Mouse (Mus musculus): ENCODE measurements around the gene Snorc. TPM values are rescaled to one million over a fixed set of nuclear protein-coding genes. Genes with fewer than 3 reads are reported as not detected.

The Snorc gene
- polyA plus RNA-seq, 1 experiment from 2014 or later: not detected

DNA sequence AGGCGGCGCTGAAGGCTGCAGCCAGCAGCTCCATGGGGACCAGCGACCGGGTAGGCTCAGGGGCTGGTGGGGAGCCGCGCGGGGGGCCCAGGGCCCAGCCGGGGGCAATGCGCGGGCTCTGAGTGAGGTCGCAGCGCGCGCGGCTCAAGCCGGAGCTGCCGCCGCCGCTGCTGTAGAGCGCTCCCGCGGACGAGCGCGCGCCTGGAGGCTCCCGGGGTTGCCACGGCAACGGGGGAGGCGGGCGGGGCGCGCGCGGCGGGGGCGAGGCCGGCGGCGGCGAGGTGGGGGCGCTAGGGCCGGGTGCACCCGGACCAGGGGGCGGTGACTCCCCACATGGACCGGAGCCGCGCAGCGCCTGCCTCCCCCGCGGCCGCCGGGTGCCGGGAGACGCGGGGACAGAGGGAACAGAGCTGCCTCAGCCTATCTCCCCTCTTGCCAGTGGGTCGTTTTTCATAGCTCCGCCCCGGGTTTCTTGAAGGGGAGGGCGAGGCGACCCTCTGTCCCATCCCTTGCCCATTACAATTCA is 40.2 kb downstream of the Snorc start:
- WGBS: 1% methylated on average over 60 of the region's 61 CpGs
- Histone ChIP-seq H3K9me3 (ENCODE audit: low read depth, low read length) (no peaks in the 10 kb centered on the region), H3K4me2 (peak overlapping the region; percentile 99), H3K27me3 (ENCODE audit: insufficient read depth, low read length) (peaks cover 36% of the 10 kb centered on the region), H3K27ac (ENCODE audit: low read depth) (no peak overlapping the region), H3K4me3 (ENCODE audit: low read depth, low read length) (peak overlapping the region; percentile 66), H3K36me3 (ENCODE audit: insufficient read depth) (no peaks in the 10 kb centered on the region), H3K9ac (peak overlapping the region; percentile 50), H3K4me1 (ENCODE audit: insufficient read depth) (peaks cover 5% of the 10 kb centered on the region; the same call in 1 of the 2 replicates)
- no peak for TF ChIP-seq CTCF (IDR thresholded peaks at IDR 0.05; ENCODE audit: low read depth)
- peak; percentile 79 for DNase-seq
- ATAC-seq (ENCODE audit: insufficient read depth): peak; percentile 84

GRCm38 (mm10) chr1:87510845-87511244 is 40.8 kb downstream of the Snorc start:
- H3K4me3 ChIP-seq (ENCODE audit: low read depth, low read length): peak overlapping the region; percentile 66; the same call in 1 of the 2 replicates
- peaks cover 36% of the 10 kb centered on the region for H3K27me3 ChIP-seq (ENCODE audit: insufficient read depth, low read length)
- peaks cover 5% of the 10 kb centered on the region; the same call in 1 of the 2 replicates for H3K4me1 ChIP-seq (ENCODE audit: insufficient read depth)
- 14% methylated on average over 5 of the region's 5 CpGs for WGBS
- no peak for ATAC-seq (ENCODE audit: insufficient read depth)
- H3K36me3 ChIP-seq (ENCODE audit: insufficient read depth): no peaks in the 10 kb centered on the region
- H3K4me2 ChIP-seq: peak overlapping the region; percentile 99
- no peak overlapping the region for H3K27ac ChIP-seq (ENCODE audit: low read depth)
- no peaks in the 10 kb centered on the region for H3K9me3 ChIP-seq (ENCODE audit: low read depth, low read length)
- no peak for TF ChIP-seq CTCF (IDR thresholded peaks at IDR 0.05; ENCODE audit: low read depth)
- H3K9ac ChIP-seq: no peak overlapping the region
- no peak for DNase-seq

GRCm38 (mm10) chr1:87520467-87520866 is 50.4 kb downstream of the Snorc start:
- H3K4me3 ChIP-seq (ENCODE audit: low read depth, low read length): no peak overlapping the region
- 0 out of 2 replicates have a peak overlapping the region, but pooled peaks have one; percentile 12 for H3K4me2 ChIP-seq
- DNase-seq (no peak), ATAC-seq (ENCODE audit: insufficient read depth) (no peak)
- TF ChIP-seq CTCF (IDR thresholded peaks at IDR 0.05; ENCODE audit: low read depth): no peak
- H3K9me3 ChIP-seq (ENCODE audit: low read depth, low read length): no peaks in the 10 kb centered on the region
- no peaks in the 10 kb centered on the region for H3K36me3 ChIP-seq (ENCODE audit: insufficient read depth)
- no peaks in the 10 kb centered on the region for H3K4me1 ChIP-seq (ENCODE audit: insufficient read depth)
- no peaks in the 10 kb centered on the region for H3K27me3 ChIP-seq (ENCODE audit: insufficient read depth, low read length)
- H3K9ac ChIP-seq: no peak overlapping the region
- no peak overlapping the region for H3K27ac ChIP-seq (ENCODE audit: low read depth)

DNA sequence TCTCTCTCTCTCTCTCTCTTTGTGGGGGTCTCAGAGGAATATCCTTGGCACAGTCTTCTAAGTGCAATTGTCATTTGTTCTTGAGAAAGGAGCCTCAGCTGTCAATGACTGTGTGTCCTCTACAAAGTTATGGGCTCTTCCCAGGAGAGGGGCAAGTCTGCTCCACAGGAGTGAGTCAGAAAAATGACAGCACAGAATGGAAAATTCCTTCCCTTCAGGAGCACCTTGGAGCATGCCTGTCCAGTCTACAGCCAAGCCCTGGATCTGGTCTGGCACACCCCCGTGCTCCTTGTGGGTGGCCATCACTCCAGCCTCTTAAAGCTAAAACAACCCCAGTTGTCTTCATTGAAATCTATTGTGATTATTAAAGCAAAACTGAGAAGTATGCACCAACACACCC is 51.5 kb downstream of the Snorc start:
- no peak for ATAC-seq (ENCODE audit: insufficient read depth)
- WGBS: 67% methylated on average over 1 of the region's 1 CpGs
- no peak for DNase-seq

GRCm38 (mm10) chr1:87525041-87525440 is 55.0 kb downstream of the Snorc start:
- no peaks in the 10 kb centered on the region for H3K27me3 ChIP-seq (ENCODE audit: insufficient read depth, low read length)
- no peaks in the 10 kb centered on the region for H3K36me3 ChIP-seq (ENCODE audit: insufficient read depth)
- no peaks in the 10 kb centered on the region for H3K4me1 ChIP-seq (ENCODE audit: insufficient read depth)
- H3K4me3 ChIP-seq (ENCODE audit: low read depth, low read length): no peak overlapping the region
- no peak overlapping the region for H3K4me2 ChIP-seq
- no peak for TF ChIP-seq CTCF (IDR thresholded peaks at IDR 0.05; ENCODE audit: low read depth)
- H3K9me3 ChIP-seq (ENCODE audit: low read depth, low read length): no peaks in the 10 kb centered on the region
- no peak overlapping the region for H3K9ac ChIP-seq
- no peak for ATAC-seq (ENCODE audit: insufficient read depth)
- no peak for DNase-seq
- WGBS: 84% methylated on average over 7 of the region's 7 CpGs
- H3K27ac ChIP-seq (ENCODE audit: low read depth): no peak overlapping the region

More for the DNA sequence above, 51.5 kb downstream of the Snorc start:
- no peaks in the 10 kb centered on the region for H3K9me3 ChIP-seq (ENCODE audit: low read depth, low read length)
- no peak overlapping the region for H3K27ac ChIP-seq (ENCODE audit: low read depth)
- TF ChIP-seq CTCF (IDR thresholded peaks at IDR 0.05; ENCODE audit: low read depth): no peak
- H3K4me3 ChIP-seq (ENCODE audit: low read depth, low read length): no peak overlapping the region
- H3K36me3 ChIP-seq (ENCODE audit: insufficient read depth): no peaks in the 10 kb centered on the region
- H3K4me2 ChIP-seq: no peak overlapping the region
- H3K4me1 ChIP-seq (ENCODE audit: insufficient read depth): no peaks in the 10 kb centered on the region
- H3K27me3 ChIP-seq (ENCODE audit: insufficient read depth, low read length): no peaks in the 10 kb centered on the region
- no peak overlapping the region for H3K9ac ChIP-seq

Other genes starting within 250 kb of the Snorc start
- 0.11 TPM in 1 of 2 replicates, not detected in the other for gene Efhd1, start 205.9 kb upstream of the Snorc start, polyA plus RNA-seq (2014; fragmentation: Nextera tagmentation; extraction: Ambion mirVana)
- gene Gigyf2, start 143.3 kb upstream of the Snorc start, polyA plus RNA-seq (2014; fragmentation: Nextera tagmentation; extraction: Ambion mirVana): 46.7 and 49.6 TPM in 2 replicates
- 2.1 and 2.3 TPM in 2 replicates for gene Kcnj13, start 75.5 kb upstream of the Snorc start, polyA plus RNA-seq (2014; fragmentation: Nextera tagmentation; extraction: Ambion mirVana)
- gene Neu2, start 39.6 kb downstream of the Snorc start, polyA plus RNA-seq (2014; fragmentation: Nextera tagmentation; extraction: Ambion mirVana): 0.91 and 1.7 TPM in 2 replicates
- gene Ngef, start 103.6 kb downstream of the Snorc start, polyA plus RNA-seq (2014; fragmentation: Nextera tagmentation; extraction: Ambion mirVana): 1.1 and 1.5 TPM in 2 replicates
- 9.3 and 11.2 TPM in 2 replicates for gene Inpp5d, start 150.0 kb downstream of the Snorc start, polyA plus RNA-seq (2014; fragmentation: Nextera tagmentation; extraction: Ambion mirVana)